Mouse (Mus musculus): Measurements from ENCODE around the gene Kidins220. TPM values are rescaled to one million over a fixed set of nuclear protein-coding genes. Genes with fewer than 3 reads are reported as not detected.

Gene Kidins220
- polyA plus RNA-seq, 1 experiment from 2014 or later, result 197 TPM

GRCm38 (mm10) chr12:24972371-24973350 is 2.1 kb upstream of the Kidins220 start:
- H3K27me3 ChIP-seq (ENCODE audit: control insufficient read depth, insufficient read depth, low read length), result no peaks in the 10 kb centered on the region
- H3K27ac ChIP-seq (ENCODE audit: low read depth, low read length), result no peak overlapping the region
- no peak overlapping the region for H3K9ac ChIP-seq (replicated peaks; ENCODE audit: low read depth, low read length)
- H3K4me2 ChIP-seq (ENCODE audit: low read depth, low read length), result no peak overlapping the region
- 81% methylated on average over 8 of the region's 8 CpGs for WGBS
- no peak for ATAC-seq (ENCODE audit: low read depth)
- H3K9me3 ChIP-seq (ENCODE audit: control insufficient read depth, low read length), result no peaks in the 10 kb centered on the region
- H3K4me3 ChIP-seq (ENCODE audit: low read depth, low read length), result no peak overlapping the region
- no peaks in the 10 kb centered on the region for H3K36me3 ChIP-seq (ENCODE audit: control insufficient read depth, insufficient read depth, low read length)
- H3K4me1 ChIP-seq (ENCODE audit: control insufficient read depth, insufficient read depth, low read length), result 0 out of 2 replicates have a peak, but pooled peaks cover 3% of the 10 kb centered on the region

- no peak for ATAC-seq (ENCODE audit: low read depth)
- 77% methylated on average over 5 of the region's 5 CpGs for WGBS
- Histone ChIP-seq H3K4me1 (ENCODE audit: control insufficient read depth, insufficient read depth, low read length) (0 out of 2 replicates have a peak, but pooled peaks cover 3% of the 10 kb centered on the region), H3K9ac (replicated peaks; ENCODE audit: low read depth, low read length) (no peak overlapping the region), H3K36me3 (ENCODE audit: control insufficient read depth, insufficient read depth, low read length) (no peaks in the 10 kb centered on the region), H3K9me3 (ENCODE audit: control insufficient read depth, low read length) (no peaks in the 10 kb centered on the region), H3K4me3 (ENCODE audit: low read depth, low read length) (no peak overlapping the region), H3K4me2 (ENCODE audit: low read depth, low read length) (no peak overlapping the region), H3K27ac (ENCODE audit: low read depth, low read length) (no peak overlapping the region), H3K27me3 (ENCODE audit: control insufficient read depth, insufficient read depth, low read length) (no peaks in the 10 kb centered on the region)
Measured at GRCm38 (mm10) chr12:24973586-24973985, 1.1 kb upstream of the Kidins220 start.

- no peaks in the 10 kb centered on the region for H3K27me3 ChIP-seq (ENCODE audit: control insufficient read depth, insufficient read depth, low read length)
- H3K4me3 ChIP-seq (ENCODE audit: low read depth, low read length), result peak overlapping the region; percentile 74
- WGBS, result under 1% methylated on average over 29 of the region's 31 CpGs
- no peaks in the 10 kb centered on the region for H3K9me3 ChIP-seq (ENCODE audit: control insufficient read depth, low read length)
- H3K9ac ChIP-seq (replicated peaks; ENCODE audit: low read depth, low read length), result peak overlapping the region; percentile 88
- H3K36me3 ChIP-seq (ENCODE audit: control insufficient read depth, insufficient read depth, low read length), result no peaks in the 10 kb centered on the region
- peak; percentile 81 for ATAC-seq (ENCODE audit: low read depth)
- 0 out of 2 replicates have a peak, but pooled peaks cover 5% of the 10 kb centered on the region for H3K4me1 ChIP-seq (ENCODE audit: control insufficient read depth, insufficient read depth, low read length)
- peak overlapping the region; percentile 90 for H3K27ac ChIP-seq (ENCODE audit: low read depth, low read length)
- peak overlapping the region; percentile 46 for H3K4me2 ChIP-seq (ENCODE audit: low read depth, low read length)
Measured at GRCm38 (mm10) chr12:24975115-24975733, 499 bp downstream of the Kidins220 start.

GRCm38 (mm10) chr12:24985226-24985625 is 10.5 kb downstream of the Kidins220 start:
- no peaks in the 10 kb centered on the region for H3K9me3 ChIP-seq (ENCODE audit: control insufficient read depth, low read length)
- H3K36me3 ChIP-seq (ENCODE audit: control insufficient read depth, insufficient read depth, low read length), result peaks cover 39% of the 10 kb centered on the region
- no peak overlapping the region for H3K27ac ChIP-seq (ENCODE audit: low read depth, low read length)
- 88% methylated on average over 5 of the region's 5 CpGs for WGBS
- H3K27me3 ChIP-seq (ENCODE audit: control insufficient read depth, insufficient read depth, low read length), result no peaks in the 10 kb centered on the region
- no peak overlapping the region for H3K9ac ChIP-seq (replicated peaks; ENCODE audit: low read depth, low read length)
- no peaks in the 10 kb centered on the region for H3K4me1 ChIP-seq (ENCODE audit: control insufficient read depth, insufficient read depth, low read length)
- no peak overlapping the region for H3K4me2 ChIP-seq (ENCODE audit: low read depth, low read length)
- no peak for ATAC-seq (ENCODE audit: low read depth)
- no peak overlapping the region for H3K4me3 ChIP-seq (ENCODE audit: low read depth, low read length)

- Histone ChIP-seq H3K4me1 (ENCODE audit: control insufficient read depth, insufficient read depth, low read length) (no peaks in the 10 kb centered on the region), H3K27ac (ENCODE audit: low read depth, low read length) (no peak overlapping the region), H3K4me2 (ENCODE audit: low read depth, low read length) (no peak overlapping the region), H3K9ac (replicated peaks; ENCODE audit: low read depth, low read length) (no peak overlapping the region), H3K4me3 (ENCODE audit: low read depth, low read length) (no peak overlapping the region), H3K9me3 (ENCODE audit: control insufficient read depth, low read length) (no peaks in the 10 kb centered on the region), H3K36me3 (ENCODE audit: control insufficient read depth, insufficient read depth, low read length) (peaks cover 80% of the 10 kb centered on the region), H3K27me3 (ENCODE audit: control insufficient read depth, insufficient read depth, low read length) (no peaks in the 10 kb centered on the region)
- WGBS, result 90% methylated on average over 4 of the region's 4 CpGs
- ATAC-seq (ENCODE audit: low read depth), result no peak
Measured at GRCm38 (mm10) chr12:24995350-24995749, 20.6 kb downstream of the Kidins220 start.

- no peak overlapping the region for H3K4me2 ChIP-seq (ENCODE audit: low read depth, low read length)
- H3K4me1 ChIP-seq (ENCODE audit: control insufficient read depth, insufficient read depth, low read length), result no peaks in the 10 kb centered on the region
- H3K4me3 ChIP-seq (ENCODE audit: low read depth, low read length), result no peak overlapping the region
- H3K27me3 ChIP-seq (ENCODE audit: control insufficient read depth, insufficient read depth, low read length), result no peaks in the 10 kb centered on the region
- no peaks in the 10 kb centered on the region for H3K9me3 ChIP-seq (ENCODE audit: control insufficient read depth, low read length)
- 87% methylated on average over 6 of the region's 6 CpGs for WGBS
- ATAC-seq (ENCODE audit: low read depth), result no peak
- H3K36me3 ChIP-seq (ENCODE audit: control insufficient read depth, insufficient read depth, low read length), result peaks cover 75% of the 10 kb centered on the region
- no peak overlapping the region for H3K9ac ChIP-seq (replicated peaks; ENCODE audit: low read depth, low read length)
- H3K27ac ChIP-seq (ENCODE audit: low read depth, low read length), result no peak overlapping the region
Measured at GRCm38 (mm10) chr12:25005350-25005749, 30.6 kb downstream of the Kidins220 start.

- 94% methylated on average over 9 of the region's 9 CpGs for WGBS
- Histone ChIP-seq H3K4me2 (ENCODE audit: low read depth, low read length) (no peak overlapping the region), H3K36me3 (ENCODE audit: control insufficient read depth, insufficient read depth, low read length) (peaks cover 76% of the 10 kb centered on the region), H3K4me3 (ENCODE audit: low read depth, low read length) (no peak overlapping the region), H3K4me1 (ENCODE audit: control insufficient read depth, insufficient read depth, low read length) (no peaks in the 10 kb centered on the region), H3K27me3 (ENCODE audit: control insufficient read depth, insufficient read depth, low read length) (no peaks in the 10 kb centered on the region), H3K9ac (replicated peaks; ENCODE audit: low read depth, low read length) (no peak overlapping the region), H3K27ac (ENCODE audit: low read depth, low read length) (no peak overlapping the region), H3K9me3 (ENCODE audit: control insufficient read depth, low read length) (no peaks in the 10 kb centered on the region)
- no peak for ATAC-seq (ENCODE audit: low read depth)
Measured at GRCm38 (mm10) chr12:25009957-25010356, 35.2 kb downstream of the Kidins220 start.

- ATAC-seq (ENCODE audit: low read depth), result no peak
- peaks cover 76% of the 10 kb centered on the region for H3K36me3 ChIP-seq (ENCODE audit: control insufficient read depth, insufficient read depth, low read length)
- no peak overlapping the region for H3K4me2 ChIP-seq (ENCODE audit: low read depth, low read length)
- H3K9ac ChIP-seq (replicated peaks; ENCODE audit: low read depth, low read length), result no peak overlapping the region
- H3K27me3 ChIP-seq (ENCODE audit: control insufficient read depth, insufficient read depth, low read length), result no peaks in the 10 kb centered on the region
- H3K9me3 ChIP-seq (ENCODE audit: control insufficient read depth, low read length), result no peaks in the 10 kb centered on the region
- H3K4me1 ChIP-seq (ENCODE audit: control insufficient read depth, insufficient read depth, low read length), result no peaks in the 10 kb centered on the region
- H3K4me3 ChIP-seq (ENCODE audit: low read depth, low read length), result no peak overlapping the region
- H3K27ac ChIP-seq (ENCODE audit: low read depth, low read length), result no peak overlapping the region
- 95% methylated on average over 1 of the region's 1 CpGs for WGBS
Measured at GRCm38 (mm10) chr12:25010416-25010815, 35.7 kb downstream of the Kidins220 start.

Data from neural tube, embryonic 14.5 days (tissue).